ENCODE assay signal across 8 mouse cellular contexts in the genomic region with DNA sequence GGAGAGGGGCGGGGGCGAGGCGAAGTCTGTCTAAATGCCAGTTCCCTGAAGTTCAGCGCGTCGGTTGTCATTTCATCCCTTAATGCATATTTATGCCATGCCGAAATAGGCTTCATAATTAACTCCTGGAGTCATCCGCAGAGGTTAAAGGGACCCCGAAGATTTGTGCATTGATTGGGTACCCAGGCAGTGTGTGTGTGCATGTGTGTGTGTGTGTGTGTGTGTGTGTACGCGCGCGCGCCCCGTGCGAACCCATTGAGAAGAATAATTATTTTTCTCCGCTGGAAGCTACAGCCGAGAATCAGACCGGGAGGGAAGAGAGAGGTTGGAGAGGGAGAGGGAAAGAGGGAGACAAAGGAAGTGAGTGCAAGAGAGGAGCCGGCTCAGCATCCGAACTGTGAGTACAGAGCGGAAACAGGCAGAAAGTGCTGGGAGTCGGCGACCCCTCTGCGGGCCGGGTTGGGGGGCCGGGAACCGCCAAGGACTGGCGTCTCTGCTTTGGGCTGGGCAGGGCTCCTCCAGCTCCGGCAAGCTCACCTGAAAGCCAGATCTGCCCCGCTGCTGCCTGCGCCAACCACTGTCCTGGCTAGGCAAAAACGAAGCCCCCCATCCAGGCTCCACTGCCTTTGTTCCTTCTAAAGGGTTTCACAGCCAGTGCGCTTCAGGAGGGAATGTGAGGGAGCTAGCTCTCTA. TPM values are rescaled to one million over a fixed set of nuclear protein-coding genes. Genes with fewer than 3 reads are reported as not detected.
A peak's percentile ranks its signal among the peaks of the same experiment; 100 is the strongest.
DNase-seq lines count a peak whose midpoint lies in the region; ATAC-seq and TF ChIP-seq lines count a peak whose summit lies in the region.

A gene (plus strand): TSS at position 339 of the 693 bp plus-strand sequence.
A gene (plus strand): TSS at position 365 of the 693 bp plus-strand sequence.

- WGBS in hindbrain, embryonic 11.5 days, result under 1% methylated on average over 34 of the region's 34 CpGs
- under 1% methylated on average over 34 of the region's 34 CpGs for WGBS in midbrain, embryonic 13.5 days

- H3K9me3 ChIP-seq in hindbrain, embryonic 11.5 days (ENCODE audit: control insufficient read depth, low read length), result no peaks in the 10 kb centered on the region
- no peaks in the 10 kb centered on the region for H3K9me3 ChIP-seq in midbrain, embryonic 13.5 days

- H3K27ac ChIP-seq in layer of hippocampus, adult 2 months, result no peak within 1 kb of the TSS
- H3K27ac ChIP-seq in hindbrain, embryonic 11.5 days (ENCODE audit: low read depth, low read length), result peak within 1 kb of the TSS; percentile 99
- peak within 1 kb of the TSS; percentile 100 for H3K27ac ChIP-seq in midbrain, embryonic 13.5 days

- no peak for DNase-seq in layer of hippocampus, adult 2 months (ENCODE audit: low spot score in 2 of 2)
- no peak for DNase-seq in layer of hippocampus, postnatal 14 days (ENCODE audit: low spot score in 2 of 2)
- peak; percentile 19 for DNase-seq in embryo, embryonic 11.5 days (ENCODE audit: low read depth, low spot score)
- DNase-seq in hindbrain, embryonic 11.5 days (ENCODE audit: low spot score), result peak; percentile 72
- DNase-seq in layer of hippocampus, adult 9-10 months (ENCODE audit: low spot score), result no peak
- DNase-seq in gastrocnemius, adult 18-20 months (ENCODE audit: low spot score), result no peak
- DNase-seq in adrenal gland, postnatal 10 days, result no peak

- H3K9ac ChIP-seq in hindbrain, embryonic 11.5 days (ENCODE audit: low read depth, low read length), result peak within 1 kb of the TSS; percentile 93
- peak within 1 kb of the TSS; percentile 100 for H3K9ac ChIP-seq in midbrain, embryonic 13.5 days (replicated peaks)

- H3K4me2 ChIP-seq in hindbrain, embryonic 11.5 days (replicated peaks; ENCODE audit: low read depth, low read length), result peak within 1 kb of the TSS; percentile 78
- H3K4me2 ChIP-seq in midbrain, embryonic 13.5 days (replicated peaks), result peak within 1 kb of the TSS; percentile 90

- H3K27me3 ChIP-seq in hindbrain, embryonic 11.5 days (ENCODE audit: control insufficient read depth, insufficient read depth, low read length), result peaks cover 2% of the 10 kb centered on the region; the same call in 1 of the 2 replicates
- H3K27me3 ChIP-seq in midbrain, embryonic 13.5 days, result 0 out of 2 replicates have a peak, but pooled peaks cover 5% of the 10 kb centered on the region

- peaks cover 30% of the 10 kb centered on the region for H3K4me1 ChIP-seq in hindbrain, embryonic 11.5 days (replicated peaks; ENCODE audit: control insufficient read depth, insufficient read depth, low read length)
- H3K4me1 ChIP-seq in midbrain, embryonic 13.5 days (replicated peaks), result peaks cover 57% of the 10 kb centered on the region

- TF ChIP-seq CTCF in layer of hippocampus, adult 2 months (conservative IDR thresholded peaks at IDR 0.05), result no peak

- ATAC-seq in hindbrain, embryonic 11.5 days (ENCODE audit: low FRiP score), result peak; percentile 17
- ATAC-seq in midbrain, embryonic 13.5 days, result peak; percentile 7

- H3K4me3 ChIP-seq in layer of hippocampus, adult 2 months, result peak within 1 kb of the TSS; percentile 61
- H3K4me3 ChIP-seq in hindbrain, embryonic 11.5 days (ENCODE audit: low read depth, low read length), result peak within 1 kb of the TSS; percentile 80
- H3K4me3 ChIP-seq in midbrain, embryonic 13.5 days (replicated peaks), result peak within 1 kb of the TSS; percentile 95

- no peaks in the 10 kb centered on the region for H3K36me3 ChIP-seq in hindbrain, embryonic 11.5 days (ENCODE audit: control insufficient read depth, insufficient read depth, low read length)
- no peaks in the 10 kb centered on the region for H3K36me3 ChIP-seq in midbrain, embryonic 13.5 days

RNA-seq across cellular contexts. Expression of the first gene that starts in this region (rescaled TPM):
- total RNA-seq in layer of hippocampus, adult 2 months (2021), result under 1 TPM; 0.64 to 0.88 TPM
- total RNA-seq in layer of hippocampus, postnatal 14 days (2021), result 1 to 10 TPM; 1.4 to 1.8 TPM
- 8.9 and 11.3 TPM in 2 replicates for polyA plus RNA-seq in hindbrain, embryonic 11.5 days (2014; fragmentation: Nextera tagmentation; extraction: Ambion mirVana)
- polyA plus RNA-seq in midbrain, embryonic 13.5 days (2015; fragmentation: Nextera tagmentation; extraction: Ambion mirVana), result 19.5 and 22.5 TPM in 2 replicates
- not detected for total RNA-seq in gastrocnemius, adult 18-20 months (2021)
- under 1 TPM; 0.27 to 0.36 TPM for total RNA-seq in adrenal gland, postnatal 10 days (2021)

RNA-seq across cellular contexts. Expression of the second gene that starts in this region (rescaled TPM):
- total RNA-seq in layer of hippocampus, adult 2 months (2021), result under 1 TPM; 0.47 to 0.61 TPM
- total RNA-seq in layer of hippocampus, postnatal 14 days (2021), result under 1 TPM; 0.91 to 0.97 TPM
- 2.9 and 4.8 TPM in 2 replicates for polyA plus RNA-seq in hindbrain, embryonic 11.5 days (2014; fragmentation: Nextera tagmentation; extraction: Ambion mirVana)
- polyA plus RNA-seq in midbrain, embryonic 13.5 days (2015; fragmentation: Nextera tagmentation; extraction: Ambion mirVana), result 5.6 and 6.1 TPM in 2 replicates
- not detected for total RNA-seq in gastrocnemius, adult 18-20 months (2021)
- total RNA-seq in adrenal gland, postnatal 10 days (2021), result under 1 TPM in 1 of 2 experiments, not detected in 1; 0.15 TPM

Comparison
In these comparisons a context has a peak if more than half of its experiments do, and no peak if none do; other contexts are left out.
1. DNase-seq: peak in embryo, embryonic 11.5 days (single experiment) and hindbrain, embryonic 11.5 days (single experiment); none in layer of hippocampus, adult 2 months (0 of 2), layer of hippocampus, postnatal 14 days (0 of 2), layer of hippocampus, adult 9-10 months (single experiment), gastrocnemius, adult 18-20 months (single experiment) and adrenal gland, postnatal 10 days (single experiment).
2. Peak in every context shown above with its lines, with median percentiles within 50 percentile points of each other: H3K4me3 ChIP-seq.